Mouse (Mus musculus): ENCODE measurements around the gene Gprc5c. TPM values are rescaled to one million over a fixed set of nuclear protein-coding genes. Genes with fewer than 3 reads are reported as not detected.
A peak's percentile ranks its signal among the peaks of the same experiment; 100 is the strongest.

Gene Gprc5c
- polyA plus RNA-seq, 1 experiment = 48.8 TPM

DNA sequence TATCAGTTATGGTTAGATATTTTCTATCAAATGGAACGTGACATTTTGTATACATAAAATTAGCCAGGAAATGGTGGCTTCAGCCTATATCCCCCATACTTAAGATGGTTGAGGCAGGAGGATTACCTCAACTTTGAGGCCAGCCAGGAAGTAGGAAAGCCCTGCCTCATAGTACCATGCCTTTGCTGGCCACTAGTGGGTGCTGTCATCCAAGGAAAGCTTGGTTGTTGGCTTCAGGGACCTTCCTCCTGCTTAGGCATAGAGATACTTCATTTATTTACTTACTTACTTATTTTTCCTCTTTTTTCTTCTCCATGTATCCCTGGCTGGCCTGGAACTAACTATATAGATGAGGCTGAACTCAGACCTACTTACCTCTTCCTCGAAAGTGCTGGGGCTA lies 7.7 kb downstream of the Gprc5c start:
- Histone ChIP-seq H3K4me3 (ENCODE audit: low read depth, low read length) (no peak overlapping the region), H3K27ac (ENCODE audit: insufficient read depth, low read length) (no peak overlapping the region), H3K4me1 (ENCODE audit: control insufficient read depth, insufficient read depth, low read length) (peaks cover 3% of the 10 kb centered on the region), H3K9ac (ENCODE audit: low read depth, poor library complexity, severe bottlenecking) (no peak overlapping the region), H3K9me3 (replicated peaks; ENCODE audit: control insufficient read depth, insufficient read depth, low read length, poor library complexity, severe bottlenecking) (no peaks in the 10 kb centered on the region), H3K36me3 (ENCODE audit: control insufficient read depth, insufficient read depth, low read length, poor library complexity, severe bottlenecking) (no peaks in the 10 kb centered on the region), H3K27me3 (ENCODE audit: control insufficient read depth, insufficient read depth, low read length, poor library complexity, severe bottlenecking) (no peaks in the 10 kb centered on the region)
- TF ChIP-seq CTCF (IDR thresholded peaks at IDR 0.05; ENCODE audit: low read depth, low read length) = peak; percentile 73
- no peak for TF ChIP-seq POLR2A (IDR thresholded peaks at IDR 0.05; ENCODE audit: insufficient read depth, low read length)
- TF ChIP-seq EP300 (IDR thresholded peaks at IDR 0.05; ENCODE audit: insufficient read depth, low read depth, low read length) = no peak

DNA sequence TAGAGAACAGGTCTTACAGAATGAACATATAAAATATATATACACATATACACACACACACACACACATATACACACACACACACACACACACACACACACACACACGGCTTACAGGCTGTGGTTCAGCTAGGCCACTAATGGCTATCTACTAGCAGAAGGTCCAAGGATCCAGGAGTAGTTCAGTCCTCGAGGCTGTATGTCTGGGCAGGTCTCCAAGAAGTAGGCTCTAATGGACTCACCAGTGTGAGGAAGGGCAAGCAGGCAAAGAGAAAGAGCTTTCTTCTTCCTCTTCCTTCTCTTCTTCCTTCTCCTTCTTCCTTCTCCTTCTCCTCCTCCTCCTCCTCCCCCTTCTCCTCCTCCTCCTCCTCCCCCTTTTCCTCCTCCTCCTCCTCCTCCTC lies 10.1 kb downstream of the Gprc5c start:
- H3K9ac ChIP-seq (ENCODE audit: low read depth, poor library complexity, severe bottlenecking) = no peak overlapping the region
- H3K4me1 ChIP-seq (ENCODE audit: control insufficient read depth, insufficient read depth, low read length) = no peaks in the 10 kb centered on the region
- no peak overlapping the region for H3K4me3 ChIP-seq (ENCODE audit: low read depth, low read length)
- no peak overlapping the region for H3K27ac ChIP-seq (ENCODE audit: insufficient read depth, low read length)
- no peaks in the 10 kb centered on the region for H3K27me3 ChIP-seq (ENCODE audit: control insufficient read depth, insufficient read depth, low read length, poor library complexity, severe bottlenecking)
- H3K36me3 ChIP-seq (ENCODE audit: control insufficient read depth, insufficient read depth, low read length, poor library complexity, severe bottlenecking) = no peaks in the 10 kb centered on the region
- no peak for TF ChIP-seq CTCF (IDR thresholded peaks at IDR 0.05; ENCODE audit: low read depth, low read length)
- no peak for TF ChIP-seq POLR2A (IDR thresholded peaks at IDR 0.05; ENCODE audit: insufficient read depth, low read length)
- TF ChIP-seq EP300 (IDR thresholded peaks at IDR 0.05; ENCODE audit: insufficient read depth, low read depth, low read length) = no peak
- H3K9me3 ChIP-seq (replicated peaks; ENCODE audit: control insufficient read depth, insufficient read depth, low read length, poor library complexity, severe bottlenecking) = no peaks in the 10 kb centered on the region

GRCm38 (mm10) chr11:114862687-114863086 lies 11.7 kb downstream of the Gprc5c start:
- Histone ChIP-seq H3K9me3 (replicated peaks; ENCODE audit: control insufficient read depth, insufficient read depth, low read length, poor library complexity, severe bottlenecking) (no peaks in the 10 kb centered on the region), H3K27me3 (ENCODE audit: control insufficient read depth, insufficient read depth, low read length, poor library complexity, severe bottlenecking) (no peaks in the 10 kb centered on the region), H3K4me3 (ENCODE audit: low read depth, low read length) (no peak overlapping the region), H3K4me1 (ENCODE audit: control insufficient read depth, insufficient read depth, low read length) (no peaks in the 10 kb centered on the region), H3K27ac (ENCODE audit: insufficient read depth, low read length) (no peak overlapping the region), H3K36me3 (ENCODE audit: control insufficient read depth, insufficient read depth, low read length, poor library complexity, severe bottlenecking) (no peaks in the 10 kb centered on the region), H3K9ac (ENCODE audit: low read depth, poor library complexity, severe bottlenecking) (no peak overlapping the region)
- TF ChIP-seq CTCF (IDR thresholded peaks at IDR 0.05; ENCODE audit: low read depth, low read length) (peak; percentile 34), POLR2A (IDR thresholded peaks at IDR 0.05; ENCODE audit: insufficient read depth, low read length) (no peak)

- H3K4me3 ChIP-seq (ENCODE audit: low read depth, low read length) = no peak overlapping the region
- no peak overlapping the region for H3K27ac ChIP-seq (ENCODE audit: insufficient read depth, low read length)
- no peaks in the 10 kb centered on the region for H3K27me3 ChIP-seq (ENCODE audit: control insufficient read depth, insufficient read depth, low read length, poor library complexity, severe bottlenecking)
- no peaks in the 10 kb centered on the region for H3K36me3 ChIP-seq (ENCODE audit: control insufficient read depth, insufficient read depth, low read length, poor library complexity, severe bottlenecking)
- H3K9me3 ChIP-seq (replicated peaks; ENCODE audit: control insufficient read depth, insufficient read depth, low read length, poor library complexity, severe bottlenecking) = no peaks in the 10 kb centered on the region
- no peak overlapping the region for H3K9ac ChIP-seq (ENCODE audit: low read depth, poor library complexity, severe bottlenecking)
- TF ChIP-seq POLR2A (IDR thresholded peaks at IDR 0.05; ENCODE audit: insufficient read depth, low read length) (no peak), CTCF (IDR thresholded peaks at IDR 0.05; ENCODE audit: low read depth, low read length) (no peak), EP300 (IDR thresholded peaks at IDR 0.05; ENCODE audit: insufficient read depth, low read depth, low read length) (no peak)
- no peaks in the 10 kb centered on the region for H3K4me1 ChIP-seq (ENCODE audit: control insufficient read depth, insufficient read depth, low read length)
These were observed 13.0 kb downstream of the Gprc5c start for GRCm38 (mm10) chr11:114863918-114864420.

DNA sequence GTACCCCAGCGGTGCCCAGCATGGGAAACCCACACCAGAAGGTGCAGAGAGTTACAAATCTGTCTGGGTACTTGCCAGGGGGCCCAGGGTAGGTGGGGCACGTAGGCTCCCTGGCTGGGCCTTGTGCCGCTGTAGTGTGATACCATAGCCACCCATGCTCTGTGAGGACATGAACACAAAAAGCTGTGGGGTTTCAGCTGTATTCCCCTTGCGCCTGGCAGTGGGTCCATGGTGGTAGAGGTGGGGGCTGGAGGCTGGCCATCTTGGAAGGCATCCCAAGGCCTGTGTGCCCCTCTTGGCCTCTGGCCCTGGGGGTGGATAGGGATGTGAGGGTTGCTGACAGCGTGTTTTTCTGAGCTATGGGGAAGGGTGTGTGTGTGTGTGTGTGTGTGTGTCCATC lies 15.0 kb downstream of the Gprc5c start:
- Histone ChIP-seq H3K36me3 (ENCODE audit: control insufficient read depth, insufficient read depth, low read length, poor library complexity, severe bottlenecking) (no peaks in the 10 kb centered on the region), H3K9me3 (replicated peaks; ENCODE audit: control insufficient read depth, insufficient read depth, low read length, poor library complexity, severe bottlenecking) (no peaks in the 10 kb centered on the region), H3K9ac (ENCODE audit: low read depth, poor library complexity, severe bottlenecking) (no peak overlapping the region), H3K4me3 (ENCODE audit: low read depth, low read length) (no peak overlapping the region), H3K4me1 (ENCODE audit: control insufficient read depth, insufficient read depth, low read length) (no peaks in the 10 kb centered on the region), H3K27me3 (ENCODE audit: control insufficient read depth, insufficient read depth, low read length, poor library complexity, severe bottlenecking) (no peaks in the 10 kb centered on the region), H3K27ac (ENCODE audit: insufficient read depth, low read length) (no peak overlapping the region)
- TF ChIP-seq POLR2A (IDR thresholded peaks at IDR 0.05; ENCODE audit: insufficient read depth, low read length) (no peak), CTCF (IDR thresholded peaks at IDR 0.05; ENCODE audit: low read depth, low read length) (no peak), EP300 (IDR thresholded peaks at IDR 0.05; ENCODE audit: insufficient read depth, low read depth, low read length) (no peak)

GRCm38 (mm10) chr11:114866486-114867360 lies 15.8 kb downstream of the Gprc5c start:
- Histone ChIP-seq H3K36me3 (ENCODE audit: control insufficient read depth, insufficient read depth, low read length, poor library complexity, severe bottlenecking) (no peaks in the 10 kb centered on the region), H3K27me3 (ENCODE audit: control insufficient read depth, insufficient read depth, low read length, poor library complexity, severe bottlenecking) (no peaks in the 10 kb centered on the region), H3K4me3 (ENCODE audit: low read depth, low read length) (no peak overlapping the region), H3K27ac (ENCODE audit: insufficient read depth, low read length) (no peak overlapping the region), H3K9me3 (replicated peaks; ENCODE audit: control insufficient read depth, insufficient read depth, low read length, poor library complexity, severe bottlenecking) (no peaks in the 10 kb centered on the region), H3K4me1 (ENCODE audit: control insufficient read depth, insufficient read depth, low read length) (no peaks in the 10 kb centered on the region), H3K9ac (ENCODE audit: low read depth, poor library complexity, severe bottlenecking) (no peak overlapping the region)
- TF ChIP-seq CTCF (IDR thresholded peaks at IDR 0.05; ENCODE audit: low read depth, low read length) = no peak
- no peak for TF ChIP-seq EP300 (IDR thresholded peaks at IDR 0.05; ENCODE audit: insufficient read depth, low read depth, low read length)
- no peak for TF ChIP-seq POLR2A (IDR thresholded peaks at IDR 0.05; ENCODE audit: insufficient read depth, low read length)
